Mouse (Mus musculus) lung, embryonic 16.5 days (tissue): Measurements from ENCODE around the gene Carhsp1. TPM values are rescaled to one million over a fixed set of nuclear protein-coding genes. Genes with fewer than 3 reads are reported as not detected.
A peak's percentile ranks its signal among the peaks of the same experiment; 100 is the strongest.

ENCODE experiments used
- ATAC-seq: fragments of 200-750 bp; cut with Nextera tagmentation; 2 replicates; pipeline ENCODE4 v1.8.0; 2017; ENCODE audit warnings: low read depth, mild to moderate bottlenecking, moderate library complexity
- H3K27ac ChIP-seq: fragments of 300-500 bp; sonication (generic); 2 replicates; pipeline ENCODE4 v1.5.1; 2014; ENCODE audit warnings: mild to moderate bottlenecking, control low read depth, low read length
- H3K27me3 ChIP-seq: fragments of 300-500 bp; sonication (generic); 2 replicates; pipeline ENCODE4 v1.6.1; 2014; ENCODE audit warnings: low read depth, low read length, mixed read lengths; ENCODE audit not compliant: control insufficient read depth, insufficient read depth
- H3K36me3 ChIP-seq: fragments of 300-500 bp; sonication (generic); 2 replicates; pipeline ENCODE4 v1.6.1; 2014; ENCODE audit warnings: low read length; ENCODE audit not compliant: control insufficient read depth, insufficient read depth
- H3K4me1 ChIP-seq: fragments of 300-500 bp; sonication (generic); replicated peaks from 2 replicates; pipeline ENCODE4 v1.6.1; 2014; ENCODE audit warnings: low read length, mixed read lengths; ENCODE audit not compliant: control insufficient read depth, insufficient read depth
- H3K4me2 ChIP-seq: fragments of 300-500 bp; sonication (generic); 2 replicates; pipeline ENCODE4 v1.6.1; 2014; ENCODE audit warnings: low read depth, low read length, control low read depth
- H3K4me3 ChIP-seq: fragments of 300-500 bp; sonication (generic); 2 replicates; pipeline ENCODE4 v1.5.1; 2014; ENCODE audit warnings: mild to moderate bottlenecking, low read length, control low read depth
- H3K9ac ChIP-seq: fragments of 300-500 bp; sonication (generic); 2 replicates; pipeline ENCODE4 v1.6.1; 2014; ENCODE audit warnings: low read length, control low read depth
- H3K9me3 ChIP-seq: fragments of 300-500 bp; sonication (generic); 2 replicates; pipeline ENCODE4 v1.6.1; 2016; ENCODE audit warnings: low read length; ENCODE audit not compliant: control insufficient read depth
- WGBS: fragments of 180-500 bp; shearing (Covaris S2); extraction: QIAGEN DNeasy Blood & Tissue Kit; methylation state at CpG from one replicate; pipeline ENCODE4 v1.1.7; 2014; 5-methylcytosine and 5-hydroxymethylcytosine counted together
- polyA plus RNA-seq: library from polyadenylated mRNA; unstranded; fragments of >200 nt; fragmentation: Nextera tagmentation; extraction: Ambion mirVana; gene quantifications from 2 replicates; pipeline ENCODE4 v1.2.1, GENCODE M21; 2015

Gene Carhsp1
- polyA plus RNA-seq, 1 experiment from 2014 or later: 96.4 TPM

- Histone ChIP-seq H3K27me3 (no peaks in the 10 kb centered on the region), H3K36me3 (peaks cover 12% of the 10 kb centered on the region; the same call in 1 of the 2 replicates), H3K27ac (peak within 1 kb of the TSS; percentile 62), H3K9me3 (no peaks in the 10 kb centered on the region), H3K4me2 (peak within 1 kb of the TSS; percentile 89), H3K4me1 (peaks cover 13% of the 10 kb centered on the region), H3K9ac (peak within 1 kb of the TSS; percentile 93), H3K4me3 (peak within 1 kb of the TSS; percentile 93)
- ATAC-seq: peak; percentile 93
- under 1% methylated on average over 59 of the region's 59 CpGs for WGBS
Measured at GRCm38 (mm10) chr16:8637217-8638051, 34.5 kb downstream of the Carhsp1 start, which contains the start of the genes Pmm2 and Tmem186. Pmm2 (plus strand) TSS chr16:8637674. Tmem186 (minus strand) TSS chr16:8637712.

- peaks cover 13% of the 10 kb centered on the region for H3K4me1 ChIP-seq
- no peaks in the 10 kb centered on the region for H3K27me3 ChIP-seq
- H3K9me3 ChIP-seq: no peaks in the 10 kb centered on the region
- peak overlapping the region; percentile 89 for H3K4me2 ChIP-seq
- H3K9ac ChIP-seq: peak overlapping the region; percentile 93
- peak overlapping the region; percentile 93 for H3K4me3 ChIP-seq
- H3K36me3 ChIP-seq: peaks cover 12% of the 10 kb centered on the region; the same call in 1 of the 2 replicates
- ATAC-seq: peak; percentile 51
- WGBS: under 1% methylated on average over 13 of the region's 13 CpGs
- H3K27ac ChIP-seq: peak overlapping the region; percentile 62
Measured at GRCm38 (mm10) chr16:8636867-8637216, 35.1 kb downstream of the Carhsp1 start.

- WGBS: 86% methylated on average over 5 of the region's 5 CpGs
- H3K36me3 ChIP-seq: peaks cover 10% of the 10 kb centered on the region; the same call in 1 of the 2 replicates
- no peaks in the 10 kb centered on the region for H3K9me3 ChIP-seq
- no peak overlapping the region for H3K4me3 ChIP-seq
- H3K4me1 ChIP-seq: peaks cover 5% of the 10 kb centered on the region
- H3K4me2 ChIP-seq: no peak overlapping the region
- no peak overlapping the region for H3K27ac ChIP-seq
- no peak for ATAC-seq
- no peaks in the 10 kb centered on the region for H3K27me3 ChIP-seq
- no peak overlapping the region for H3K9ac ChIP-seq
Measured at GRCm38 (mm10) chr16:8631428-8631827, 40.5 kb downstream of the Carhsp1 start.

- Histone ChIP-seq H3K36me3 (0 out of 2 replicates have a peak, but pooled peaks cover 6% of the 10 kb centered on the region), H3K4me3 (no peak overlapping the region), H3K4me1 (no peaks in the 10 kb centered on the region), H3K9me3 (no peaks in the 10 kb centered on the region), H3K9ac (no peak overlapping the region), H3K4me2 (no peak overlapping the region), H3K27ac (no peak overlapping the region), H3K27me3 (no peaks in the 10 kb centered on the region)
- WGBS: 65% methylated on average over 2 of the region's 2 CpGs
- no peak for ATAC-seq
Measured at GRCm38 (mm10) chr16:8630419-8630818, 41.5 kb downstream of the Carhsp1 start.

GRCm38 (mm10) chr16:8620315-8621115 lies 51.4 kb downstream of the Carhsp1 start:
- Histone ChIP-seq H3K36me3 (no peaks in the 10 kb centered on the region), H3K9ac (no peak overlapping the region), H3K27me3 (no peaks in the 10 kb centered on the region), H3K4me2 (no peak overlapping the region), H3K4me3 (no peak overlapping the region), H3K9me3 (no peaks in the 10 kb centered on the region), H3K4me1 (peaks cover 4% of the 10 kb centered on the region; the same call in 1 of the 2 replicates), H3K27ac (no peak overlapping the region)
- 46% methylated on average over 16 of the region's 16 CpGs for WGBS
- 0 out of 2 replicates have a peak, but pooled peaks have one; percentile 15 for ATAC-seq

- H3K4me1 ChIP-seq: peaks cover 4% of the 10 kb centered on the region; the same call in 1 of the 2 replicates
- H3K27ac ChIP-seq: no peak overlapping the region
- H3K9me3 ChIP-seq: no peaks in the 10 kb centered on the region
- H3K4me2 ChIP-seq: no peak overlapping the region
- no peaks in the 10 kb centered on the region for H3K27me3 ChIP-seq
- ATAC-seq: 0 out of 2 replicates have a peak, but pooled peaks have one; percentile 41
- no peaks in the 10 kb centered on the region for H3K36me3 ChIP-seq
- no peak overlapping the region for H3K4me3 ChIP-seq
- H3K9ac ChIP-seq: no peak overlapping the region
- WGBS: 15% methylated on average over 10 of the region's 10 CpGs
Measured at GRCm38 (mm10) chr16:8619659-8620314, 52.2 kb downstream of the Carhsp1 start.

- no peak for ATAC-seq
Measured at GRCm38 (mm10) chr16:8613447-8613846, 58.5 kb downstream of the Carhsp1 start.

GRCm38 (mm10) chr16:8613039-8613438 lies 58.9 kb downstream of the Carhsp1 start:
- ATAC-seq: no peak
- Histone ChIP-seq H3K9ac (no peak overlapping the region), H3K4me1 (no peaks in the 10 kb centered on the region), H3K9me3 (no peaks in the 10 kb centered on the region), H3K4me2 (no peak overlapping the region), H3K27ac (no peak overlapping the region), H3K27me3 (no peaks in the 10 kb centered on the region), H3K4me3 (no peak overlapping the region), H3K36me3 (no peaks in the 10 kb centered on the region; the same call in 1 of the 2 replicates)
- 77% methylated on average over 4 of the region's 4 CpGs for WGBS

More at GRCm38 (mm10) chr16:8613447-8613846, 58.5 kb downstream of the Carhsp1 start:
- Histone ChIP-seq H3K36me3 (no peaks in the 10 kb centered on the region; the same call in 1 of the 2 replicates), H3K27me3 (no peaks in the 10 kb centered on the region), H3K9ac (no peak overlapping the region), H3K9me3 (no peaks in the 10 kb centered on the region), H3K4me2 (no peak overlapping the region), H3K4me3 (no peak overlapping the region), H3K27ac (no peak overlapping the region), H3K4me1 (no peaks in the 10 kb centered on the region)
- WGBS: 65% methylated on average over 3 of the region's 3 CpGs
